Mouse (Mus musculus): ENCODE results near the gene Ptger4.

Ptger4 gene

DNA sequence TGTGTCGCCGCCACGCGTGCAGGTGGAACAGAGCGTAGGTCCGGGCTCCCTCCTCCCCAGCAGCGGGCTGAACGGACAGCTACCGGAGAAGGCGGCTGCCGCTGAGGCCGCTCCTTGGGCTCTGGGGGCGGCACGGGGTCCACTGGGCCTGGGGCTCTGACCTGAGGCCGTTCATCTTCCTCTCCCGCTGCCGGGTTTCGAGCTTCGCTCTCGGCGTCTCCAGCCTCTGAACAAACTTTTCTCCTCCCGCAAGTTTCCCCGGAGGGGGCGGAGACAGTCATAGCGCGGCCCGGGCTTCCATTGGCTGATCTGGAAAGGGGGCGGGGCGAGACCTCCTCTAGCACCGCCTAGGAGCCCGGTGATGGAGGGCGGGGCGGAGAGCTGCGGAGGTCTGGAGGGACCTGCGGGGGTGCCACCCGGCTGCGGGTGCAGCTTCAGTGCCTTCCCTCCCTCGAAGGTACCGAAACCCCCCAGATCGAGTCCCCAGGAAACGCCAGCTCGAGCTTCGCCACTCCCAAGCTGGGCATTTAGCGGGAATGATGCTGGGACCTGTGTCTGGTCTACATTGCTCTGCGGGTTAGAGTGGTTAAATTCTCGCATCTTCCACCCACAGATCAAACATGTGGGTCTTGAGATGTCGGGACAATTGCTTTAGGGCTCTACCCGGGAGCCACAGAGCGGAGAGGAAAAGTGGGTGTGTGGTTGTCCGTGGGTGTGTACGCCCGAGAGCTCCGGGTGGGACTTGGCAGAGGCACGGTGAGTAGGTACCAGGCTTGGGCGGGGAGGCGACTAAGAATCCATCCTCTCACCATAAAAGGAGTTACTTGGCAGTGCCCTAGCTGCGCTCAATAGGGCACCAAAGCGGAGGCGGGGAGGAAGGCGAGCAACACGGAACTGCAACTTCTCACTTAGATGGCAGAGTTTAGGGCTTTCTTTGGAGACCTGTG is at the start of gene Ptger4:
Gene Ptger4, minus strand, starts transcription at position 229 of the 947 bp plus-strand sequence.
- DNase-seq: peak; percentile 91 to 94

GRCm38 (mm10) chr15:5288412-5288811 is 44.4 kb upstream of the Ptger4 start:
- no peak for DNase-seq

DNA sequence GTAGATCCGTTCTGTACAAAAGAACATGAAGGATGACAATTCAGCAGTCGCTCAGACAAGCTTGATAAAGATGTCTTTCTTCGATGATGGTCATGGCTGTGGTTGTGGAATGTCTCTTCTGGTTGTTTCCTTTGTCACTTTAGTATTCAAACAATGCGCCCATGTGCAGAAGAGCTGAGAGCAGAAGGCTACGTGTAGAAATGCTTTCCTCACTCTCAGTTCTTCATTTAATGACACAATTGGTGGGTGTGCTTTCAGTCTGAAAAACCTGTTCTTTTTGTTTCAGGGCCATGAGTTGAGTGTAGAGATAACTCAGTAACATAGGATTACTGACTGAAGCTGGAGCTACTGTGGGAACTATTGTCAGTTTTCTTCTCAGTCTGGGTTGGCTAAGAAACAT is 43.1 kb upstream of the Ptger4 start:
- no peak for DNase-seq

- no peak for DNase-seq
Observed at GRCm38 (mm10) chr15:5281316-5281715, 37.3 kb upstream of the Ptger4 start.

DNA sequence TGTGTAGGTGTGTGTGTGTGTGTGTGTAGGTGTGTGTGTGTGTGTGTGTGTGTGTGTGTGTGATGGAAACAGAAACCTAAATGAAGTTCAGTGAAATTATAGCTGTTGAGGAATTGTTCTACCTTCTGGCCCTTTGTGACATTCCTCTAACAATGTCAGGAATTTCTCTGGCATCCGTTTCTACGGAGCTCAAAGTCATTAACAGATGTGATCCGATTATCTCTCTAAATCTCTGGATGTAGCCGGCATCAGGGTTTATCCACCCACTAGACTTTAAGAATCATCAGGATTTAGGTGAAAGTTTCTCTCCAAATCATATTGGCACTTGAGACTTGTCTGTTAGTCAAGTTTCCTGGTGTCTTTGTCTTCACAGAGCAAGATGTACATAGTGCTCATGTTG is 35.8 kb upstream of the Ptger4 start:
- no peak for DNase-seq

- DNase-seq: no peak
Observed at GRCm38 (mm10) chr15:5278525-5278924, 34.5 kb upstream of the Ptger4 start.

DNA sequence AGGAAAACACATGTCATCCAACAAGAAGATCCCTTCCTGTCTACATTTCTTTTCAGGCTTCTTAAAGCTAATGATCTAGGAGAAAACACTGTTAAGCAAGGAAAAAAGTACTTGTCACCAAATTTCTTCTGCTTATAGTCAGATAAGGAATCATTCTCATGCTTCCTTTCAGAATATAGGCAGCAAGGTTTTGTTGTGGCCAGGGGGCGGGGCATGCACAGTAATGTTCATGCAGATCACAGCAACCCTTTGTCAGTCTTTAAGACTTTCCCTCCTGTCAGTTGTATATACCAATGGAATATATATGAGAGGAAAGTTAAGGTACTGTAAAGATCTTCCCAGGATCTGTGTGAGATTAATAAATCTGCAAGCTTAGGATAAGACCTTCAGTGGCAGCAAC is 30.0 kb upstream of the Ptger4 start:
- no peak for DNase-seq

DNA sequence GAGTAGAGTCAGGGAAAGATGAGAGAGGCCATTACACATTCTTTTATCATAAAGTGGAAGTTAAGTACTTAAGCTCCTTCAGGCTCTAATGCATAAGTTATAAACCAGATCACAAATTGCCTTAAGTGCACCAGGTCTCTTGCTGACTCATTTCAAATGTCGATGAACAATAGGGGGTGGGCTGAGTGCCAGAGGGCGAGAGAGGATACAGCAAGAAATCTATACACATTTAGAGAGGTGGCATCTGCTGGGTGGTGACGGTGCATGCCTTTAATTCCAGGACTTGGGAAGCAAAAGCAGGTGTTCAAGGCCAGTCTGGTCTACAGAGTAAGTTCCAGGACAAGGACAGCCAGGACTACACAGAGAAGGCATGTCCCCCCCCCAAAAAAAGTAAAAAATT is 22.1 kb upstream of the Ptger4 start:
- no peak for DNase-seq

DNA sequence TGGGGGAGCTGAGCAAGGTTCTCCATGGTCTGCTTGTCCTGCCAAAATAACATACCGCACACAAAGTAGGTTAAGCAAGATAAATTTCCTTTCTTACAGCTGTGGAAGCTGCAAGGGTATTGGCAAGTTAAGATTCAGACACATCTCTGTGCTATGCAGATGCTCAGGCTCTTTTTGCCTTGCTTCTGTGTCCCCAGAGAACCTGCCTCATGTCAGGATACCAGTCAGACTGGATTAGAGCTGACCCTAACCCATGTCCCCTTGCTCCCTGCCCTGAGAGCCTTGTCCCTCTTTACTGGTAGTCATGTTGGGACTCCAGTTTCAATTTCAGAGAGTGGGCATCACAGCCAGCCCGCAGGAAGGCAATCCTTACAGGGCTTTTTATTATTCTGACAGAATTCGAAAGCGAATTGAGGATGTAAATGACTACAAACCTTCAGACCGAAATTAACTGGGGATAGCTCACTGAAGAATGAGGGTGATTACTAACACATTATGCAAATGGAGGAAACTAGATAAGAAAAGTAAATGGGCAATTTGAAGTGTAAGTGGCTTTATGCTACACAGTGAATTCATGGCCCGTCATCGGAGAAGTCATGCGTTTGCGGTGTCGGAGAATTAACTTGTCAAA is 19.0 kb upstream of the Ptger4 start:
- no peak for DNase-seq

- peak in 1 of 2 experiments; percentile 7 for DNase-seq
Observed at GRCm38 (mm10) chr15:5262095-5262667, 18.2 kb upstream of the Ptger4 start.

DNA sequence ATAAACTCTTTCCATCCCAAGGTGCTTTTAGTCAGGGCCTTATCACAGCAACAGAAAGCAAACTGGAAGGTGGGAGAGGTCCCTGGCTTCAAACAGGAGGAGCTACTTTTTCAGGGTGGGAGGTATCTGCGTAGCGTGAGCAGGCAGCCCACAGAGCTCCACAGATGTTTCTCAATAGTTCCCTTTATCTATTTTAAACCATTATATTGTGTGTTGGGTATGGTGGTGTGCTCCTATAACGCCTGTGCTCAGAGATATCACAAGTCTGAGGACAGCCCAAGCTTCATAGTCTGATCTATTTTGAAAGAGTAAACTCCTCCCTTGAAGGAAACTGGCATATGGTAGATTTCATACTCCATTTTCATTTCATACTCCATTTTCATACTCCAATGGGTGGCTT is 17.0 kb upstream of the Ptger4 start:
- DNase-seq: no peak

DNA sequence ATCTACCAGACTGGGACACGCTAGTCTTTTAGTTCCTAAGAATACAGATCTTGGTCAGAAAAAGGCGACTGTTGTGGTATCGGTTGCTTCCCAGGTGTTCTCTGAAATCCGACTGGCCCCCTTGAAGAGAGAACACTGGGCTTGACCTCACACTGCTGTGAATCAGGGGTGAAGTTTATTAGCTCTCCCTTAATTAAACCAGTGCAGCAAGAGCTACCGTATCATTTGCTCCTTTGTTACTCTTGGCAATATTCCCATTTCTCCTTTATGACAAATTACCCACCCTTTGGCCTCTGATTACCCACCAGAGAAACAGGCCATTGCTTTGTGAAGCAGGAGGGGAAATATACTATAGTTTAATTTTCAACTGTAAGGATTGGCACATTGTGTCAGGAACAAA is 16.2 kb upstream of the Ptger4 start:
- DNase-seq: no peak

DNA sequence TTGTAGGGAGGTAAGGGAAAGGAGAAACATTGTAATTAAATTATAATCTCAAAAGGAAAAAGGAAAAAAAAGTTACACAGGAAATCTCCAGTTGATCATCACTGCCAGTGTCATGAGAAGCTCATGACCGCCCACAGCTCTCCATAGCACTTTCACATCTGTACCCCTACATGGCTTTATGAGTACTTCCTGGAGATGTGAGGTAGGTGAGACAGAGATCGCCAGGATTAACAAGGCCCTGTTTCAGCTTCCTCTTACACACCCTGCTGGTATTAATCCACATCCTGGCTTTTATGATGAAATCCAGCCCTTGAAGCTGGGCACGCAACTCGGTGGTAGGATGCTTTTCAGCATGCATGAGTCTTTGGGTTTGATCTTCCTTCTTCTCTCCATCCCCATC is 6.2 kb upstream of the Ptger4 start:
- no peak for DNase-seq

- peak in 1 of 2 experiments; percentile 37 for DNase-seq
Observed at GRCm38 (mm10) chr15:5243036-5243958, 690 bp downstream of the Ptger4 start.

DNA sequence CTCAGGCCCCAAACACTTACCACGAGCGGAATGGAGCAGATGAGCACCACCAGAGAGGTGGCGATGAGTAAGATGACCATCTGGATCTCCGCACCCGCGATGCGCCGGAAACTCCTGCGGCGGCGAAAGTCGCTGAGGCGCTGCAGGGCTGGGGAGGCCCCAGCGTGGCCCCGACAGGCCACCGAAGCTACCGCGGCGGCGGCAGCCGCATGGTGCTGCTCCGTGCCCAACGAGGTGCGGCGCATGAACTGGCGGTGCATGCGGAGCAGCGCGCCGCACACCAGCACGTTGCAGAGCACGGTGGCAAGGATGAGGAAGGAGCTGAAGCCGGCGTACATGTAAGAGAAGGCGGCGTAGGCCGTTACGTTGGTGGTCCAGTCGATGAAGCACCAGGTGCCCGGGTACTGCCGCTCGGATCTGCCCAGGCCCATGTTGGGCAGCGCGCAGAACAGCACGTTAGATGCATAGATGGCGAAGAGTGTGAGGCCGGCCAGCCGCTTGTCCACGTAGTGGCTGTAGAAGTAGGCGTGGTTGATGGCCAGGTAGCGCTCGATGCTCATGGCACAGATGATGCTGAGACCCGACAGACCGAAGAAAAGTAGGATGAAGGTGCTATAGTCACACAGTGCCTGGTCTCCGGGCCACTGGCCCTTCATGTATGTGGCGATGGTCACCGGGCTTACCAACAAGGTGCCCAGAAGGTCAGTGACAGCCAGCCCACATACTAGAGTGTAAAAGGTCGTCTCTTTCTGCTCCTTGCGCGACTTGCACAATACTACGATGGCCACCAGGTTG is 1.5 kb downstream of the Ptger4 start:
- DNase-seq: peak in 1 of 2 experiments; percentile 45

- peak; percentile 49 for DNase-seq
Observed at GRCm38 (mm10) chr15:5241304-5242201, 2.4 kb downstream of the Ptger4 start.

DNA sequence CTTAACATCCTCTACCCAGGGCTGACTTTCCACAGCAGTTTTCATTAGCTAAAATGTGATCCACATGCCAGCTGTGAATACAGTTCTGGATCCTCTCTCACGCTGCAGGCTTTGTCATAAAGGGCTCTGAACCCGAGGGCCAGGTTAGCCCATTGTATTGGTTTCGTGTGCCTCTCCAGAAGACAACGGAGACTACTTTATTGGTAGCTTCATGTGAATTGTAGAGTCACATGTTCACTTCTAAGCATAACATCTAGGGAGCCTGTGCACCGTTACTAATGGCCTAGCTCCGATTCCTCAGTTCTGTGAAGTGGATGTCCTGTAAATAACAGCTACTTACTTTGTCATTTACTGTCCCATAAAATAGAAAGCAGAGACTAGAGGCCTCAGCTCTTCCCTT is 3.6 kb downstream of the Ptger4 start:
- DNase-seq: no peak

DNA sequence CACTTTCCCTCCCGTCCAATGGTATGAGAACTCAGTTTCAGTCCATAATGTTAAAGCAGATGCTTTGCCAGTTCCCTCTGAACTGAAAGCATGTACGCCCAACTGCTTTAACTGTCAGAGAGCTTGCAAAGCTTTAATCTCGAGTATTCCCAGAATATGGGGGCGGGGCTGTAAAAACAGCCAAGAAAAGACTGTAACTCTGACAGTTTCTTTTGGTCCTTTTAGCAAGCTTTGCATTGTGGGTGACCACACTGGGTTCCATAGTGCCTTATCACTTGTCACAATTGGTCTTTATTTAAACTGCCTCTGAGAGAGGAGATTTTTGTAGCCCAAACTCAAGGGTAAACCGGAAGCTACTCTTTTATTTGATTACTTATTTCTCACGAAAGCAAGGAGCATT is 4.1 kb downstream of the Ptger4 start:
- no peak for DNase-seq

- no peak for DNase-seq
Observed at GRCm38 (mm10) chr15:5239361-5239760, 4.6 kb downstream of the Ptger4 start.

DNA sequence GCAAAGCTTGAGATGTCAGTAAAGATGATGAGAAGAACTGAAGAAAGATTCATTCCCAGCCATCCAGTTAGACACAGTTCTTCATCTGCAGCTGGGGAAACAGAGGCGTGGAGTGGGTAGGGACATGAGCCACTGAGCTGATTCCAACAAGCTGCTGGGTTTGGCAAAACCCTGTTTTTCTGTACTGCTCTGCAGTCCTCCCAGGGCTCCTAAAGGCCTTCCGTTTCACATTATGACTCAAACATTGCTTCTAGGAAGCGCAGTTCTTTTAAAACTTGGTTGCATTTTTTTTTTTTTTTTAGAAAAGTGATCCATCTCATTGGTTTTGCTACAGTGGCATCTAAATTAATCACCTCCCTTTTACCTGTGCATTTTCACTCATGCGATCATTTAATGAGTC is 5.4 kb downstream of the Ptger4 start:
- no peak for DNase-seq

DNA sequence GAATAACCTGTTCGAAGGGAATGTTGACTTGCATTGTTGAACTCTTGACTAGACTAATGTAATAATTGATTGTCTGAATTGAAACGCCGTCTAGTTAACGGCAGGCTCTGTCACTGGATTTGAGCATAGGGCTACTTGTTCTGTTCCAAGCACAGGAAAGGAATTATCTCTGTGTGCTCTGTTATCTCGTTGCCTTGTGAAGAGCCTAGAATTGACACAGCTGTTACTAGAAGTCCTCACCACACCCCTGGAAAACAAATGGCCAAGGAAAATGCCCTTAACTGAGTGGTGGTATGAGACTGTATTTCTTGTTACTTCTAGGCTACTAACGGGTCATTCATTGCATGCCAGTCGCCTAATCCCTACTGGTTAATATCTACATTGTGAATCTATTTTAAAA is 5.9 kb downstream of the Ptger4 start:
- no peak for DNase-seq

Data from kidney, postnatal 36 days (tissue).